Mouse (Mus musculus) adrenal gland, adult 18-20 months (tissue): ENCODE measurements at regions not wholly inside any gene's neighbourhood (a gene's known extent, or its start where the extent isn't known, plus 50 kb on each side); places are given as distances from the start of the nearest gene placed in this dataset.

Experiments
- DNase-seq, 2 experiments: peaks; one replicate each; pipeline ENCODE4 v3.0.0; 2021 to 2022; ENCODE audit warnings: low spot score in 2 of 2

- DNase-seq = no peak
Observed at GRCm38 (mm10) chr12:71370091-71370490, 60.4 kb downstream of the Dact1 start.

DNA sequence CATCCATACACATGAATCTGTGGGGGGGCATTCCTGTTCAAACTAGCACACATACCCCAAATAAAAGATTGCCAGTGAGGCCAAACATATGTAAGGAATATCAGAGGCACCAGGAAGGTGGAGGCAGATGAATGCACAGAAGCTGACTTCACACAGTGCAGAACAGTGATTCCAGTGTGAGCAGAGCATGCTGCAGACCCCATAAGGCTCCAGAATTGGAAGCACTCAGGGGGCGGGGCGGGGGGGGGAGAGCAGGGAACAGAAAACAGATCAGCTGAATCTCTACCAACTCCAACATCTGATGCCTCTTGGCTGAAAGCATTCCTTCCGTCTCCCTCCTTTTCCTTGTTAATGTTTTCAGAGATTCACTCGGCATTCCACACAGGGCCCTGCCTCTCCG lies 62.3 kb downstream of the Dact1 start:
- no peak for DNase-seq

- no peak for DNase-seq
Observed at GRCm38 (mm10) chr12:71373633-71374032, 63.9 kb downstream of the Dact1 start.

GRCm38 (mm10) chr12:71376446-71376845 lies 66.8 kb downstream of the Dact1 start:
- DNase-seq = no peak

GRCm38 (mm10) chr12:71376966-71377365 lies 67.3 kb downstream of the Dact1 start:
- no peak for DNase-seq

DNA sequence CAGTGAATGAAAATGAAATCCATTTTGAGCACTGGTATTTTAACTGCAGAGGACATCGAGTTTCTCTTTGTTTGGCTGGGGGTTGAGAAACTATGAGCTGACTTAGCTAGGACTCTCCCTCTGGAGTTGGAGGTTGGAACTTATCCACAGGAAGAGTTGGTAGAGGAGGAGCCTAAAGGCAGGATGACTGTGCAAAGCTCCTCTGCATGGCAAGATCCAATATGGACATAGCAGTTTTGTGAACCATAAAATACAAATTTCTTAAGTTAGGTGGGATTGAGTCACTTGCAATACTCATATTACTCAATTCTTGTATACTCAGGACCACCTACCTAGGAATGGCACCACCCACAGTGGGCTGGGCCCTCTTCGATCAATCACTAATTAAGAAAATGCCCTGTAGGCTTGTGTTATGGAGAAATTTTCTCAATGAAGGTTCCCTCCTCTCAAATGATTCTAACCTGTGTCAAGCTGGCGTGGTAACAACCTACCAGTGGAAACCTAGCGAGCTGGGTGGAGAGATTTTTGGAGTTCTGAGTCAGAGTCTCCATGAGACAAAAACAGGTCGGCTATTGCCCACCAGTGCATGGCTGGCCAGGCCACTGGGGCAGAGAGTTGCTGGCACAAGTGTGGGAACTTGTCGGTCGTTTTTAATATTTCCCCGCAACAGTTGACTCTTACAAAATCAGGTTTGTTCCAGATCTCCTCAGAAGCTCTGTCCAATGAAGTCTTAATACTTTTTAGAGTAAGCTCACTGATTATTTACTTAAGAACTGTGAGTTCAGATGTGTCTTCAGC lies 70.1 kb downstream of the Dact1 start:
- no peak for DNase-seq

- no peak for DNase-seq
Observed at GRCm38 (mm10) chr12:71380424-71380761, 70.7 kb downstream of the Dact1 start.

DNA sequence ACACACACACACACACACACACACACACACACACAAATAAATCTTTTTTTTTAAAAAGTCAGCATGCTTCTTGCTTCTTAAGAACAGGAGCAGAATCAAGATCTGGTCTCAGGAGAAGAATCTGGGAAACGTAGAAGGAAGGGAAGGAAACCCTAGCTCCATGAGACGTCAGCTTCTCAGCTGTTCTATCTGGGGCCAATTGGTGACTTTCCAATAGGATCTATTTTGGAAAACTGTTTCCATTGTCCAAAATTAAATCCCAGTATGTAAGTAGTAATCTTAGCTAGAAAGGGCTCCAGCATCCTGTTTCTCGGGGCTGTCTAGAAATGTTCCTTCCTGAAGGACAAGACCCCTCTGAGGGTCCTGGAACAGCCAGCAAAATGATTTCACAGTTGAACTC lies 76.6 kb downstream of the Dact1 start:
- no peak for DNase-seq

- DNase-seq = no peak
Observed at GRCm38 (mm10) chr12:71391481-71391880, 81.8 kb downstream of the Dact1 start.

- DNase-seq = no peak
Observed at GRCm38 (mm10) chr12:71393752-71394151, 84.1 kb downstream of the Dact1 start.

DNA sequence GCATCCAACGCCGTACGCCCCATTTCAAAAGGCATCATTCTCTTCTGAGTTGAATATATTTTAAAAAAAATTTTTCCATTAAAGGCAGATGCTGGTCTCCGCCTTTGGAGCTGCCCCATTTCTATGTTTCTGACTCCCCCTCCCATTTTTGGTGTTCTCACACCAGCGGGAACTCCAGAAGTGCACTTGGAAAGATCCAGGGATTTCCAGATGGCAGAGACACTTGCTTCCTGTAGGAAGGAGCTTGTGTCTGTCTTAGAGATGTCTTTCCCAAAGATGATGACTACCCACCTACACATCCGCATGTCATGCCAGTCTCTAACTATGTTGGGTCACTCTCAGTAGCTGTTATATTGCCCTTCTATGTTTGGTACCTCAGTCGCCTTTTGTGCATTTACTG lies 87.8 kb downstream of the Dact1 start:
- DNase-seq = no peak

- DNase-seq = peak in 1 of 2 experiments; percentile 7
Observed at GRCm38 (mm10) chr12:71398701-71399100, 89.0 kb downstream of the Dact1 start.

GRCm38 (mm10) chr12:71400201-71400600 lies 90.5 kb downstream of the Dact1 start:
- DNase-seq = no peak

GRCm38 (mm10) chr12:71401621-71402416 lies 92.1 kb downstream of the Dact1 start:
- no peak for DNase-seq

GRCm38 (mm10) chr12:71407294-71407693 lies 97.6 kb downstream of the Dact1 start:
- no peak for DNase-seq

DNA sequence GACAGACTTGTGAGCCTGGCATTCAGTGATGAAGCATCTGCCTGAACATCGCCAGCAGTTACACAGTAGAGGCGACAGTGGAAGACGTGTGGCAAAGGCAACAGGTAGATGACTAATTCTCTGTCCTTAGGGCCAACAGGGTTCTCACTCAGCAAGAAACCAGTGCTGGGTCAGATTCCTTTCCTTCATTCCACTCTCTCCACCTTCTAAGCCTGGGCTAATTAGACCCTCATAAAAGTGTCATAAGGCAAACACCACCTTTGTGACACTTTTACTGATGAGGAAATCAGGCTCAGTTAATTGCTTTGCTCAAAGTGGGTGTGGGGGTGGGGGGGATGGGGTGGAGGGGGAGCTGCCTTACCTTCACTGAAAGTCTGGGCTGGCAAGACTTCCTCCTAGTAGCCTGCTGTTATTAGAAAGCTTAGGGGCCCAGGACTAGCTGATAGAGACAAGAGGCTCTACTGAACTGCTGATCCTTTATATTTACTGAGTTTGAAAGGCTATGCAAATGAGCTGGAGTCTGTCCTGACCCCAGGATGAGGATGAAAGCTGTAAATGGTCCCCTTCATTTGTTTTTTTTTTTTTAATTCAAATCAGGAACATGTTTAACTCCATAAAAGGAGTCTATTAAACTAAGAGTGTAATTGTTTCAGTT lies 98.8 kb downstream of the Dact1 start:
- no peak for DNase-seq

- no peak for DNase-seq
Observed at GRCm38 (mm10) chr12:71412331-71412730, 102.6 kb downstream of the Dact1 start.

DNA sequence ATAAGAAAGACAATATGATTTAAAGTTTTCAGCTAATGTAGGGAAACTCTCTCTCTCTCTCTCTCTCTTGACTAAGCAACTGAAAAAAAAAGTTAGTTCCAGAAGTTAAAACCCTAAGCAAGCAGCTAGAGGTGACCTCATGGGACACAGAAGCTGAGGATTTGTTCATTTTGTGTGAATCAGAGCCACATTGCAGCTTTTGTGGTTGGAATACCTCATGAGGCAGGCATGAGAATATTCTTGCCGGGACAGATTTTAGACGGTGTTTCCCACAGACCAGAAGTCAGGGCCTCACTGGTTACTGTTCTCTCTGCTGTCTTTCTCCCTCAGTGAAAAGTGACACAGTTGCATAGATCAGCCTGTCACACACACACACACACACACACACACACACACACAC lies 107.3 kb downstream of the Dact1 start:
- no peak for DNase-seq

GRCm38 (mm10) chr12:71418186-71418585 lies 108.5 kb downstream of the Dact1 start:
- DNase-seq = no peak

DNA sequence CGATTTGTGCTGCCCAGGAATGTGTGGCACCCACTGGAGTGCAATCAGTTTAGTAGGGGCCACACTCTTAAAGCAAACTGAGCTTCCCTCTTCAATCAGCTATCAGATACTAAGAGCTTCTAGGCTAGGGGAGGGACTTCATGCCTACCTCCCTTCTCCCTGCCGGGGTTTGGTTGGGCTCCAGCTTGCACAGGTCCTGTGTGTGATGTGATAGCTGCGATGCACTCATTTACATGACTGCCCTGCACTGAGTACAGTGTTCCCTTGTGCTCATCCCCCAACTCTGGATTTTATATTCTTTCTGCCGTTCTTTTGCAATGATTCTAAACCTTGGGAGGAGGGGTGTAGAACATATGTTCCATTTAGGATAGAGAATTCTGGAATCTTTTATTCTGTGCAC lies 109.5 kb downstream of the Dact1 start:
- no peak for DNase-seq

- DNase-seq = no peak
Observed at GRCm38 (mm10) chr12:71426023-71426719, 116.5 kb downstream of the Dact1 start.
